Mouse (Mus musculus) forebrain, embryonic 16.5 days (tissue): ENCODE data around the gene Idh3b. TPM values are rescaled to one million over a fixed set of nuclear protein-coding genes. Genes with fewer than 3 reads are reported as not detected.
A peak's percentile ranks its signal among the peaks of the same experiment; 100 is the strongest.

ENCODE experiments used
- ATAC-seq: fragments of 200-750 bp; cut with Nextera tagmentation; 2 replicates; pipeline ENCODE4 v1.8.0; 2017; ENCODE audit warnings: mild to moderate bottlenecking, moderate library complexity
- H3K27ac ChIP-seq: fragments of 300-500 bp; sonication (generic); 2 replicates; pipeline ENCODE4 v1.5.1; 2014; ENCODE audit warnings: low read length, control low read depth
- H3K27me3 ChIP-seq: fragments of 300-500 bp; sonication (generic); replicated peaks from 2 replicates; pipeline ENCODE4 v1.6.1; 2014; ENCODE audit warnings: low read length; ENCODE audit not compliant: control insufficient read depth, insufficient read depth
- H3K36me3 ChIP-seq: fragments of 300-500 bp; sonication (generic); 2 replicates; pipeline ENCODE4 v1.6.1; 2014; ENCODE audit not compliant: control insufficient read depth, insufficient read depth
- H3K4me1 ChIP-seq: fragments of 300-500 bp; sonication (generic); replicated peaks from 2 replicates; pipeline ENCODE4 v1.6.1; 2014; ENCODE audit warnings: low read length; ENCODE audit not compliant: control insufficient read depth, insufficient read depth
- H3K4me2 ChIP-seq: fragments of 300-500 bp; sonication (generic); 2 replicates; pipeline ENCODE4 v1.6.1; 2014; ENCODE audit warnings: mild to moderate bottlenecking, low read length, control low read depth
- H3K4me3 ChIP-seq: fragments of 300-500 bp; sonication (generic); replicated peaks from 2 replicates; pipeline ENCODE4 v1.5.1; 2014; ENCODE audit warnings: mild to moderate bottlenecking, low read length, control low read depth
- H3K9ac ChIP-seq: fragments of 300-500 bp; sonication (generic); replicated peaks from 2 replicates; pipeline ENCODE4 v1.6.1; 2014; ENCODE audit warnings: low read depth, low read length, control low read depth
- H3K9me3 ChIP-seq: fragments of 300-500 bp; sonication (generic); 2 replicates; pipeline ENCODE4 v1.6.1; 2016; ENCODE audit warnings: low read length; ENCODE audit not compliant: control insufficient read depth
- WGBS: fragments of 180-500 bp; shearing (Covaris S2); extraction: QIAGEN DNeasy Blood & Tissue Kit; methylation state at CpG from one replicate; pipeline ENCODE4 v1.1.7; 2014; 5-methylcytosine and 5-hydroxymethylcytosine counted together
- polyA plus RNA-seq: library from polyadenylated mRNA; unstranded; fragments of >200 nt; fragmentation: Nextera tagmentation; extraction: Ambion mirVana; gene quantifications from 2 replicates; pipeline ENCODE4 v1.2.1, GENCODE M21; 2015

Gene Idh3b
- polyA plus RNA-seq, 1 experiment from 2014 or later, result 179 TPM

GRCm38 (mm10) chr2:130274862-130275261, 9.5 kb downstream of the Idh3b start:
- Histone ChIP-seq H3K4me1 (peaks cover 23% of the 10 kb centered on the region), H3K27ac (peak overlapping the region; percentile 96), H3K36me3 (peaks cover 32% of the 10 kb centered on the region), H3K4me3 (peak overlapping the region; percentile 99), H3K9me3 (no peaks in the 10 kb centered on the region), H3K27me3 (no peaks in the 10 kb centered on the region), H3K9ac (peak overlapping the region; percentile 92), H3K4me2 (peak overlapping the region; percentile 83)
- 0% methylated on average over 10 of the region's 10 CpGs for WGBS
- no peak for ATAC-seq

GRCm38 (mm10) chr2:130274149-130274861, 10.0 kb downstream of the Idh3b start, which contains the start of gene Nop56:
Gene Nop56, plus strand, starts transcription at chr2:130274430.
- H3K4me2 ChIP-seq, result peak within 1 kb of the TSS; percentile 84
- H3K4me3 ChIP-seq, result peak within 1 kb of the TSS; percentile 99
- H3K9ac ChIP-seq, result peak within 1 kb of the TSS; percentile 92
- WGBS, result under 1% methylated on average over 68 of the region's 68 CpGs
- H3K4me1 ChIP-seq, result peaks cover 23% of the 10 kb centered on the region
- H3K27me3 ChIP-seq, result no peaks in the 10 kb centered on the region
- H3K36me3 ChIP-seq, result peaks cover 27% of the 10 kb centered on the region
- H3K9me3 ChIP-seq, result no peaks in the 10 kb centered on the region
- peak within 1 kb of the TSS; percentile 96 for H3K27ac ChIP-seq
- ATAC-seq, result peak; percentile 98

- peak overlapping the region; percentile 90 for H3K9ac ChIP-seq
- peak overlapping the region; percentile 84 for H3K4me2 ChIP-seq
- H3K4me1 ChIP-seq, result peaks cover 23% of the 10 kb centered on the region
- H3K27ac ChIP-seq, result peak overlapping the region; percentile 90
- peak; percentile 26 for ATAC-seq
- no peaks in the 10 kb centered on the region for H3K9me3 ChIP-seq
- H3K27me3 ChIP-seq, result no peaks in the 10 kb centered on the region
- WGBS, result under 1% methylated on average over 14 of the region's 14 CpGs
- H3K4me3 ChIP-seq, result peak overlapping the region; percentile 99
- peaks cover 25% of the 10 kb centered on the region for H3K36me3 ChIP-seq
Observed at GRCm38 (mm10) chr2:130273732-130274131, 10.6 kb downstream of the Idh3b start.

- no peaks in the 10 kb centered on the region for H3K9me3 ChIP-seq
- no peak overlapping the region for H3K9ac ChIP-seq
- no peaks in the 10 kb centered on the region for H3K27me3 ChIP-seq
- H3K4me3 ChIP-seq, result no peak overlapping the region
- 69% methylated on average over 7 of the region's 7 CpGs for WGBS
- H3K36me3 ChIP-seq, result no peaks in the 10 kb centered on the region
- H3K4me1 ChIP-seq, result peaks cover under 1% of the 10 kb centered on the region; the same call in 1 of the 2 replicates
- no peak overlapping the region for H3K4me2 ChIP-seq
- H3K27ac ChIP-seq, result no peak overlapping the region
- no peak for ATAC-seq
Observed at GRCm38 (mm10) chr2:130268074-130268473, 16.3 kb downstream of the Idh3b start.

- Histone ChIP-seq H3K9ac (no peak overlapping the region), H3K27me3 (no peaks in the 10 kb centered on the region), H3K36me3 (no peaks in the 10 kb centered on the region), H3K27ac (no peak overlapping the region), H3K4me3 (no peak overlapping the region), H3K4me2 (no peak overlapping the region), H3K4me1 (no peaks in the 10 kb centered on the region), H3K9me3 (no peaks in the 10 kb centered on the region)
- no peak for ATAC-seq
- 95% methylated on average over 1 of the region's 1 CpGs for WGBS
Observed at GRCm38 (mm10) chr2:130265520-130265919, 18.8 kb downstream of the Idh3b start.

GRCm38 (mm10) chr2:130262398-130262797, 21.9 kb downstream of the Idh3b start:
- no peaks in the 10 kb centered on the region for H3K9me3 ChIP-seq
- no peaks in the 10 kb centered on the region for H3K36me3 ChIP-seq
- H3K4me3 ChIP-seq, result no peak overlapping the region
- H3K27ac ChIP-seq, result no peak overlapping the region
- H3K9ac ChIP-seq, result no peak overlapping the region
- H3K27me3 ChIP-seq, result no peaks in the 10 kb centered on the region
- no peak for ATAC-seq
- no peak overlapping the region for H3K4me2 ChIP-seq
- 86% methylated on average over 2 of the region's 2 CpGs for WGBS
- H3K4me1 ChIP-seq, result no peaks in the 10 kb centered on the region

GRCm38 (mm10) chr2:130261914-130262313, 22.4 kb downstream of the Idh3b start:
- no peak for ATAC-seq
- Histone ChIP-seq H3K4me2 (no peak overlapping the region), H3K9me3 (no peaks in the 10 kb centered on the region), H3K9ac (no peak overlapping the region), H3K4me1 (no peaks in the 10 kb centered on the region), H3K27me3 (no peaks in the 10 kb centered on the region), H3K4me3 (no peak overlapping the region), H3K27ac (no peak overlapping the region), H3K36me3 (no peaks in the 10 kb centered on the region)
- 84% methylated on average over 2 of the region's 2 CpGs for WGBS

GRCm38 (mm10) chr2:130260822-130261221, 23.5 kb downstream of the Idh3b start:
- Histone ChIP-seq H3K4me2 (no peak overlapping the region), H3K9me3 (no peaks in the 10 kb centered on the region), H3K36me3 (no peaks in the 10 kb centered on the region), H3K4me3 (no peak overlapping the region), H3K9ac (no peak overlapping the region), H3K27ac (no peak overlapping the region), H3K4me1 (no peaks in the 10 kb centered on the region), H3K27me3 (no peaks in the 10 kb centered on the region)
- no peak for ATAC-seq
- 93% methylated on average over 4 of the region's 4 CpGs for WGBS

GRCm38 (mm10) chr2:130256762-130257161, 27.6 kb downstream of the Idh3b start:
- Histone ChIP-seq H3K4me1 (no peaks in the 10 kb centered on the region), H3K27ac (no peak overlapping the region), H3K36me3 (no peaks in the 10 kb centered on the region), H3K4me3 (no peak overlapping the region), H3K27me3 (no peaks in the 10 kb centered on the region), H3K9me3 (no peaks in the 10 kb centered on the region), H3K4me2 (no peak overlapping the region), H3K9ac (no peak overlapping the region)
- no peak for ATAC-seq
- 89% methylated on average over 4 of the region's 4 CpGs for WGBS
